Mouse (Mus musculus) liver, embryonic 13.5 days (tissue): ENCODE data around the gene Zfp46. TPM values are rescaled to one million over a fixed set of nuclear protein-coding genes. Genes with fewer than 3 reads are reported as not detected.
A peak's percentile ranks its signal among the peaks of the same experiment; 100 is the strongest.

Experiments
- ATAC-seq: fragments of 200-750 bp; cut with Nextera tagmentation; 2 replicates; pipeline ENCODE4 v1.8.0; 2017; ENCODE audit warnings: low read depth, mild to moderate bottlenecking, moderate number of reproducible peaks, moderate library complexity
- DNase-seq: peaks from one replicate; pipeline ENCODE4 v3.0.0; 2022
- H3K27ac ChIP-seq: fragments of 300-500 bp; sonication (generic); 2 replicates; pipeline ENCODE4 v1.5.1; 2015; ENCODE audit warnings: moderate library complexity, mild to moderate bottlenecking, inconsistent platforms
- H3K27me3 ChIP-seq: fragments of 300-500 bp; sonication (generic); 2 replicates; pipeline ENCODE4 v1.6.1; 2015; ENCODE audit warnings: mild to moderate bottlenecking, inconsistent platforms
- H3K36me3 ChIP-seq: fragments of 300-500 bp; sonication (generic); 2 replicates; pipeline ENCODE4 v1.6.1; 2015; ENCODE audit warnings: mild to moderate bottlenecking, inconsistent platforms
- H3K4me1 ChIP-seq: fragments of 300-500 bp; sonication (generic); replicated peaks from 2 replicates; pipeline ENCODE4 v1.6.1; 2015; ENCODE audit warnings: inconsistent platforms
- H3K4me2 ChIP-seq: fragments of 300-500 bp; sonication (generic); 2 replicates; pipeline ENCODE4 v1.6.1; 2015; ENCODE audit warnings: inconsistent platforms, mild to moderate bottlenecking, moderate library complexity
- H3K4me3 ChIP-seq: fragments of 300-500 bp; sonication (generic); replicated peaks from 2 replicates; pipeline ENCODE4 v1.5.1; 2015; ENCODE audit warnings: mild to moderate bottlenecking, inconsistent platforms
- H3K9ac ChIP-seq: fragments of 300-500 bp; sonication (generic); 2 replicates; pipeline ENCODE4 v1.6.1; 2015; ENCODE audit warnings: mild to moderate bottlenecking, inconsistent platforms
- H3K9me3 ChIP-seq: fragments of 300-500 bp; sonication (generic); replicated peaks from 2 replicates; pipeline ENCODE4 v1.6.1; 2016; ENCODE audit warnings: inconsistent platforms
- WGBS: fragments of 180-500 bp; shearing (Covaris S2); methylation state at CpG from one replicate; pipeline ENCODE4 v1.1.7; 2015; ENCODE audit not compliant: insufficient replicate concordance; 5-methylcytosine and 5-hydroxymethylcytosine counted together
- polyA plus RNA-seq: library from polyadenylated mRNA; unstranded; fragments of >200 nt; fragmentation: Nextera tagmentation; extraction: Ambion mirVana; gene quantifications from 2 replicates; pipeline ENCODE4 v1.2.1, GENCODE M21; 2015

The Zfp46 gene
- polyA plus RNA-seq, result 2.6 and 3.6 TPM in 2 replicates

DNA sequence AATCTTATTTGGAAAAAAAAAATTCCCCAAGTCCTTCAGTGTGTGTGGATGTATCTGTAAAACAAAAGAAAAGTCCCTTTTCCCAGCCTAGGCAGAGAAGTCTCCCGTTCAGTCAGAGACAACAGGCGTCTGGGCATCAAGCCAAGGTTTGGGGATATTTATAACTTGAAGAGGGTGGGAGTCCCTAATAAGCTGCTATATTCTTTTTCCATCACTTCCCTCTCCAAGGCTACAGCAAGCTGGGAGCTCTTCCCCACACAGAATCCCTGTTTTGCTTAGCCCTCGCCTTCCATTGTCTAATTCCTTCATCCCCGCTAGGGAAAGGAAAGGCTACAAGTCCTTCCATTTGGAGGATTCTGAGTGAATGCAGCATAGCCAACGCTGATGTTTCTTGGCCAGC is at the start of gene Zfp46:
Gene Zfp46 (plus strand): TSS at position 229 of the 400 bp plus-strand sequence.
- peaks cover 21% of the 10 kb centered on the region for H3K36me3 ChIP-seq
- H3K4me3 ChIP-seq, result peak within 1 kb of the TSS; percentile 69
- H3K27ac ChIP-seq, result peak within 1 kb of the TSS; percentile 86
- H3K4me1 ChIP-seq, result peaks cover 40% of the 10 kb centered on the region
- peaks cover 7% of the 10 kb centered on the region for H3K9me3 ChIP-seq
- no peaks in the 10 kb centered on the region for H3K27me3 ChIP-seq
- ATAC-seq (no peak), DNase-seq (no peak)
- peak within 1 kb of the TSS; percentile 74 for H3K9ac ChIP-seq
- 69% methylated on average over 5 of the region's 5 CpGs for WGBS
- peak within 1 kb of the TSS; percentile 83 for H3K4me2 ChIP-seq

DNA sequence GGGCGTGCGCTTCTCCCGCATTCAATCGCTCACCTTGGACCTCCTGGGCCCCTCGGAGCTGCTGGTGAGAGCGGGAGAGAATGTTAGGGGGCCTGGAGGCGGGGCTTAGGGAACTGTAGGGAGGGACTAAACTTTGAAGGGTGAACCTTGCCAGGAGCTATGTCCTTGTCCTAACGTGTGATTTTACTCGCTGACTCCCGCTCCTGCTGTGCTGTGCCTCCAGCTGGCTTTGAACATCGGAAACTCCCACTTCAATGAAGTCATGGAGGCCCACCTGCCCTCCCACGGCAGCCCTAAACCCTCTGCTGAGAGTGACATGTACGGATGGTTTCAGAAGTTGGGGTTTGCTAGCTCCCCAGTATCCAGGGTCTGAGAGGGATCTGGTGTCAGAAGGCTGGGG is 45.8 kb upstream of the Zfp46 start:
- Histone ChIP-seq H3K9ac (no peak overlapping the region), H3K36me3 (0 out of 2 replicates have a peak, but pooled peaks cover 3% of the 10 kb centered on the region), H3K9me3 (no peaks in the 10 kb centered on the region), H3K4me2 (no peak overlapping the region), H3K4me1 (no peaks in the 10 kb centered on the region), H3K4me3 (no peak overlapping the region), H3K27ac (no peak overlapping the region), H3K27me3 (peaks cover 81% of the 10 kb centered on the region)
- 14% methylated on average over 13 of the region's 13 CpGs for WGBS
- no peak for ATAC-seq
- no peak for DNase-seq

- Histone ChIP-seq H3K9me3 (no peaks in the 10 kb centered on the region), H3K36me3 (0 out of 2 replicates have a peak, but pooled peaks cover 3% of the 10 kb centered on the region), H3K27ac (no peak overlapping the region), H3K9ac (no peak overlapping the region), H3K27me3 (peaks cover 82% of the 10 kb centered on the region), H3K4me2 (no peak overlapping the region), H3K4me3 (no peak overlapping the region), H3K4me1 (no peaks in the 10 kb centered on the region)
- ATAC-seq (no peak), DNase-seq (no peak)
- 50% methylated on average over 9 of the region's 9 CpGs for WGBS
These were observed 45.4 kb upstream of the Zfp46 start for GRCm38 (mm10) chr4:136239111-136239510.

DNA sequence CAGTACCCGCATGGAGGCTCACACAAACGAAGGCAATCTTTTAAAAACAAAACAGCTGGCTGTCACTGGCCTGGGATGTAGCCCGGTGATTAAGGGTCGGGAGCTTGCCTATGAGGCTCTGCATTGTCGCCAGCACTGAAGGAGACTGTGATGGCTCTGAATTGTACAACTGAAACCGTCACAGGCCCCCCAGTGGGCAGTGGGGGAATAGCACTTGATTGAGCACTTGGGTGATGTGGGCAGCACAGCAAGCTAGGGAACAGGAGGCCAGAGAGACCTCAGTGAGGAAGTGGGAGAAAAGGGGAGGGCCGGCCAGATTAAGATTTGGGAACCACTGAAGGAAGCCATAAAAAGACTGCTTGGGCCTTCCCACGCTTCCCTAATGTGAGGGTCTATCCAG is 44.9 kb upstream of the Zfp46 start:
- peaks cover 82% of the 10 kb centered on the region for H3K27me3 ChIP-seq
- H3K9me3 ChIP-seq, result no peaks in the 10 kb centered on the region
- 9% methylated on average over 8 of the region's 8 CpGs for WGBS
- H3K4me1 ChIP-seq, result no peaks in the 10 kb centered on the region
- H3K4me3 ChIP-seq, result no peak overlapping the region
- no peak overlapping the region for H3K4me2 ChIP-seq
- H3K36me3 ChIP-seq, result 0 out of 2 replicates have a peak, but pooled peaks cover 3% of the 10 kb centered on the region
- no peak overlapping the region for H3K9ac ChIP-seq
- no peak overlapping the region for H3K27ac ChIP-seq
- ATAC-seq (0 out of 2 replicates have a peak, but pooled peaks have one; percentile 41), DNase-seq (peak; percentile 54)

DNA sequence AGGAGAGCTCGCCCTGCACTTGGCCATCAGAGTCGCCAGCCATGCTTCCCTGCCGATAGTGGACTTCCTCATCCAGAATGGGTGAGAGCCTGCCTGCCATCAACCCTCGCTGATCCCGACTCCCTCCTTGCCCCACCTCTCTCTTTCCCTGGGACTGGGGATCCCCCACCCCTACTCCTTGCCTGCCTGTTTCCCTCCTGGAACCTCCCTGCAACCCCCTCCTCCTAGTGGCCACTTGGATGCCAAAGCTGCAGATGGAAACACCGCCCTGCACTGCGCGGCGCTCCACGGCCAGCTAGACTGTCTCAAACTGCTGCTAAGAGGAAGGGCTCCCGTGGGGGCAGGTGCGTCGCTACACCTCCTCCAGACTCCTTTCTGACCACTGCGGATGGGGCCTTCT is 44.4 kb upstream of the Zfp46 start:
- Histone ChIP-seq H3K36me3 (0 out of 2 replicates have a peak, but pooled peaks cover 3% of the 10 kb centered on the region), H3K4me3 (no peak overlapping the region), H3K27me3 (peaks cover 85% of the 10 kb centered on the region), H3K9ac (no peak overlapping the region), H3K4me2 (no peak overlapping the region), H3K9me3 (no peaks in the 10 kb centered on the region), H3K4me1 (no peaks in the 10 kb centered on the region), H3K27ac (no peak overlapping the region)
- 41% methylated on average over 14 of the region's 14 CpGs for WGBS
- no peak for DNase-seq
- ATAC-seq, result no peak

GRCm38 (mm10) chr4:136240955-136241354 is 43.5 kb upstream of the Zfp46 start:
- no peaks in the 10 kb centered on the region for H3K4me1 ChIP-seq
- ATAC-seq (no peak), DNase-seq (no peak)
- no peak overlapping the region for H3K9ac ChIP-seq
- no peak overlapping the region for H3K27ac ChIP-seq
- peaks cover 93% of the 10 kb centered on the region for H3K27me3 ChIP-seq
- no peak overlapping the region for H3K4me2 ChIP-seq
- 58% methylated on average over 8 of the region's 8 CpGs for WGBS
- H3K36me3 ChIP-seq, result 0 out of 2 replicates have a peak, but pooled peaks cover 3% of the 10 kb centered on the region
- no peaks in the 10 kb centered on the region for H3K9me3 ChIP-seq
- H3K4me3 ChIP-seq, result no peak overlapping the region

DNA sequence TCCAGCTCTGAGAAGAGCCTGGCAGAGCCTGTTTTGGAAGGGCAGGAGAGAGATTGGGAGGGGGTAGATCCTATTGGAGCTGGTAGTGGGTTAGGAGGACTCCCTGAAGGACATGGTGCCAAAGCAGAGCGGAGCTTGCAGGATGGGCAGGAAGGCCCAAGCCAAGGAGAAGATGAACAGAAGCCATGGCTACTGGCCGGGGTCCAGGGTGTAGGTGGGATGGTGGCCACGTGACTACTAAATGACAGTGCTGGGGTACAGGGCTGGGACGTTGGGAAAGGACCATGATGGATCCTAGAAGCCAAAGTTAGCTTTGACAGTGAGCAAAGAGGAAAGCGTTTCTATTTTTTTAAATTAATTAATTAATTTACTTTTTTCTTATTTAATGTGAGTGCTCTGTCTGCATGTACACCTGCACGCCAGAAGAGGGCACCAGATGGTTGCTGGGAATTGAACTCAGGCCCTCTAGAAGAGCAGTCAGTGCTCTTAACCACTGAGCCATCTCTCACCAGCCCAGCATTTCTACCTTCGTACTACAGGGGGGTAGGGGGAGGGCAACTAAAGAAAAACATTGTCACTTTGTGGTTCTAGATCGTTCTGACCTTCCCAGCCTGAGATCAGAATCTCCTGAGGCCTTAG is 42.3 kb upstream of the Zfp46 start:
- Histone ChIP-seq H3K9ac (no peak overlapping the region), H3K9me3 (no peaks in the 10 kb centered on the region), H3K4me3 (no peak overlapping the region), H3K27ac (no peak overlapping the region), H3K36me3 (no peaks in the 10 kb centered on the region), H3K27me3 (peaks cover 96% of the 10 kb centered on the region), H3K4me1 (peaks cover 5% of the 10 kb centered on the region), H3K4me2 (no peak overlapping the region)
- no peak for ATAC-seq
- WGBS, result 31% methylated on average over 8 of the region's 8 CpGs
- no peak for DNase-seq

DNA sequence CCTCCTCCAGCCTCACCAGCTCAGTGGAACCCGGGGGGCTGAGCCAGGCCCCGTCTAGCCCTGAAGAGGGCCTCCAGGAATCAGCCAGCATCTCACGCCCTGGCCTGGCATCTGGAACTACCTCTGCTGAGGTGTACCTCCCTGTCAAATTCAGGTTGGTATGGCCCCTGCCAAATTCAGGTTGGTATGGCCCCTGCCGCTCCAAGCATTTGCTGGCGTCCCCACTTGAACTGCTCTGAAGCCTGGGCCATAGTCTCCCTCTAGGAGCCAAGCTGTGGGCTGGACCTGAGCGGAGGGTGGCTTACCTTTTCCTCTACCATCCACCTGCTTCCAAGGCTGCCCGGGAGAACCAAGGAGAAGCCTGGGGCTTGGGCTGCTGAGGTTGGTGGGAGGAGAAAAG is 41.8 kb upstream of the Zfp46 start:
- no peaks in the 10 kb centered on the region for H3K9me3 ChIP-seq
- H3K4me2 ChIP-seq, result no peak overlapping the region
- ATAC-seq (no peak), DNase-seq (no peak)
- no peak overlapping the region for H3K27ac ChIP-seq
- H3K4me1 ChIP-seq, result peaks cover 10% of the 10 kb centered on the region
- H3K36me3 ChIP-seq, result no peaks in the 10 kb centered on the region
- no peak overlapping the region for H3K4me3 ChIP-seq
- 63% methylated on average over 7 of the region's 7 CpGs for WGBS
- no peak overlapping the region for H3K9ac ChIP-seq
- peaks cover 96% of the 10 kb centered on the region for H3K27me3 ChIP-seq

GRCm38 (mm10) chr4:136244208-136244607 is 40.3 kb upstream of the Zfp46 start:
- Histone ChIP-seq H3K36me3 (no peaks in the 10 kb centered on the region), H3K27me3 (peaks cover 96% of the 10 kb centered on the region), H3K4me2 (no peak overlapping the region), H3K4me3 (no peak overlapping the region), H3K9ac (no peak overlapping the region), H3K4me1 (peaks cover 21% of the 10 kb centered on the region), H3K27ac (no peak overlapping the region), H3K9me3 (no peaks in the 10 kb centered on the region)
- 44% methylated on average over 7 of the region's 7 CpGs for WGBS
- DNase-seq (no peak), ATAC-seq (no peak)

GRCm38 (mm10) chr4:136245681-136246080 is 38.8 kb upstream of the Zfp46 start:
- no peak overlapping the region for H3K4me2 ChIP-seq
- DNase-seq, result no peak
- no peaks in the 10 kb centered on the region for H3K36me3 ChIP-seq
- no peak overlapping the region for H3K27ac ChIP-seq
- H3K9ac ChIP-seq, result no peak overlapping the region
- WGBS, result 19% methylated on average over 5 of the region's 5 CpGs
- peaks cover 30% of the 10 kb centered on the region for H3K4me1 ChIP-seq
- ATAC-seq, result no peak
- peaks cover 97% of the 10 kb centered on the region for H3K27me3 ChIP-seq
- no peaks in the 10 kb centered on the region for H3K9me3 ChIP-seq
- H3K4me3 ChIP-seq, result no peak overlapping the region

- H3K4me3 ChIP-seq, result no peak overlapping the region
- ATAC-seq (no peak), DNase-seq (no peak)
- H3K27ac ChIP-seq, result no peak overlapping the region
- H3K9me3 ChIP-seq, result no peaks in the 10 kb centered on the region
- no peak overlapping the region for H3K9ac ChIP-seq
- H3K4me1 ChIP-seq, result peaks cover 30% of the 10 kb centered on the region
- peak overlapping the region; percentile 26 for H3K4me2 ChIP-seq
- 2% methylated on average over 12 of the region's 12 CpGs for WGBS
- peaks cover 95% of the 10 kb centered on the region for H3K27me3 ChIP-seq
- no peaks in the 10 kb centered on the region for H3K36me3 ChIP-seq
These were observed 37.9 kb upstream of the Zfp46 start for GRCm38 (mm10) chr4:136246568-136246969.

- peak overlapping the region; percentile 61 for H3K4me2 ChIP-seq
- DNase-seq (no peak), ATAC-seq (no peak)
- no peak overlapping the region for H3K9ac ChIP-seq
- 2% methylated on average over 14 of the region's 14 CpGs for WGBS
- H3K4me3 ChIP-seq, result peak overlapping the region; percentile 57
- H3K27me3 ChIP-seq, result peaks cover 96% of the 10 kb centered on the region
- H3K9me3 ChIP-seq, result no peaks in the 10 kb centered on the region
- no peak overlapping the region for H3K27ac ChIP-seq
- H3K36me3 ChIP-seq, result no peaks in the 10 kb centered on the region
- peaks cover 30% of the 10 kb centered on the region for H3K4me1 ChIP-seq
These were observed 37.1 kb upstream of the Zfp46 start for GRCm38 (mm10) chr4:136247386-136247728.
